Mouse (Mus musculus) urinary bladder, postnatal 36 days (tissue): ENCODE data around the gene Tram2.

Source experiments
- DNase-seq, 2 experiments: peaks; one replicate each; pipeline ENCODE4 v3.0.0; 2022; ENCODE audit warnings: low spot score in 2 of 2, mixed read lengths in 1 of 2

Gene Tram2

DNA sequence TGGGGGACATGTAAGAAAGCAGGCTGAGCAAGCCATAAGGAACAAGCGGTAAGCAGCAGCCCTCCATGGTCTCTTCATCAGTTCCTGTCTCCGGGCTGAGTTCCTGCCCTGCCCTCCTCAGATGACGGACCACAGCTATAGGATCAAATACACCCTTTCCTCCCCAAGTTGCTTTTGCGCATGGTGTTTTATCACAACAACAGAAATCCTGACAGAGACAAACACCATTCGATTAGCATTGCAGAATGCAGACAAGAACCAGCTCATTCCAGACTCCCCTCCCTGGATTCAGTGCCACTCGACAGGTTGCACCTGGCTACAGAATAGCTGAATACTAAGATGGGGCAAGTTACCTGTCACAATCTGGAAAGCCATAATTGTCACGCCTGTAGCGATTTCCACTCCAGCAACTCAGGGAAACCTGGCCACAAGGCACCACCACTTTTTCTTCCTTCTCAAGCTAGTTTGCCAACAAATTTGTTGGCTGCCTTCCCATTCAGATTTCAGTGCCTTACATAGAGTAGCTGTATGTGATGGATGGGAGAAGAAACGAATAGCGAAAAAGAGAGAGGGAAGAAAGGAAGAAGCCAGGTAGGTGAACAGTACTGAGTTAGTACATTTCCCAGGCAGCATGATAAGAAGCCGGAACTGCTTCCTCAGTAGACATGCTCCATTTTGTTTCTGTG is 11.3 kb downstream of the Tram2 start:
- no peak for DNase-seq

DNA sequence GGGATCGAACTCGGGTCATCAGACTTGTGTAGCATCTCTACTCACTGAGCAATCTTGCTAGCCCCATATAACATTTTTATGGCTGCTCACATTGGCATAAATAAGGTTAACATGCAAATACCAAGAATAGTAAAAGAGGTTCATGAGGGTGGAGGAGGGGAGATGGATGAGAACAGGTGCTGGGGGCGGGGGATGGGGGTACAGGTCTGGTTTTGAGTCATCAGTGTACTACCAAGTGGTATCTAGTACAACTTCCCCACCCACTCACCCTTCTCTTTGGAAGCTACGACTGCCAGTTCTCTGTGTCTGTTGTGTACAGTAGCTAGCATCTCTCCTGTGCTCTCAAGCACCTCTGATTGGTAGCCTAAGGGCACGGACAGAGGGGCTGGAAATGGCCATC is 14.9 kb downstream of the Tram2 start:
- no peak for DNase-seq

- no peak for DNase-seq
Measured at GRCm38 (mm10) chr1:21059385-21060109, 19.5 kb downstream of the Tram2 start.

- peak in 1 of 2 experiments; percentile 28 for DNase-seq
Measured at GRCm38 (mm10) chr1:21053009-21053408, 26.0 kb downstream of the Tram2 start.

- peak in 1 of 2 experiments; percentile 42 for DNase-seq
Measured at GRCm38 (mm10) chr1:21052608-21053007, 26.4 kb downstream of the Tram2 start.

GRCm38 (mm10) chr1:21052132-21052545 is 26.9 kb downstream of the Tram2 start:
- no peak for DNase-seq

GRCm38 (mm10) chr1:21049005-21049404 is 30.0 kb downstream of the Tram2 start:
- DNase-seq, result no peak

DNA sequence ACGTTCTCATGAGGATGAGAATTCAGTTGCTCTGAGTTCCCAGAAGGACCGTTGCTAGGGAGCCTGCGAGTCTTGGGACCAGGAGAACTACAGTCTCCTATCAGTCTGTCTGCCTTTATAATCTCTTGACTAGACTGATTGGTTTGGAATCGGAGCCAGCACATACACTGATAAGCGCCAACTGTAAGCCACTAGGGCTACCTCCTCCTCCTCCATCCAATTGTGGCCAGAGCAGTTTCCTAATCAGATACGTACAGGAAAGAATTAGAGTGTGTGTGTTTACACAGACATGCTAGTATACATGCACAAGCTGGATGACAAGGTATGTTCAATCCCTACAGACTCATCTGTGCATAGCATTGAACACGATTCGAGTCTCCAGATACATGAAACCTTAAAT is 30.6 kb downstream of the Tram2 start:
- no peak for DNase-seq

- no peak for DNase-seq
Measured at GRCm38 (mm10) chr1:21042461-21042860, 36.6 kb downstream of the Tram2 start.

GRCm38 (mm10) chr1:21040610-21041326 is 38.3 kb downstream of the Tram2 start:
- DNase-seq, result no peak

DNA sequence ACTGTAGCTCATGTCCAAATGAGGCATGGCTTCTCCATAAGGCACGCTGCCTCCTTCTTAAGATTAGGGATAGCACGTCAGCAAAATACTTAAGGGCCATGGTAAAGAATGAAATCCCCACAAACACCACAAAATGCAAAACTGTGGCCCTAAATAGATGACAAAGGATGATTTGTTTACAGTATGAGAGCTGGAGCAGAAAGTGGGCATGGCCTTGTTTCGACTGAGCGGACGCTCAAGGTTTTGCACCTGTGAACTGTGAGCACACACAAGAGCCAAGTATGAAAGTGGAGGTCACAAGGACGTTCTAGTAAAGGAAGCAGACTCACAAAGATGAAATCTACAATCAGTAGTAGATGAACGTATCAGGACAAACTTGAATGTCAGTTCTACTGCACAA is 38.9 kb downstream of the Tram2 start:
- no peak for DNase-seq

GRCm38 (mm10) chr1:21039564-21039963 is 39.5 kb downstream of the Tram2 start:
- DNase-seq, result no peak

- no peak for DNase-seq
Measured at GRCm38 (mm10) chr1:21037881-21038601, 41.0 kb downstream of the Tram2 start.

GRCm38 (mm10) chr1:21035878-21036277 is 43.2 kb downstream of the Tram2 start:
- DNase-seq, result no peak

- DNase-seq, result no peak
Measured at GRCm38 (mm10) chr1:21033792-21034119, 45.3 kb downstream of the Tram2 start.

DNA sequence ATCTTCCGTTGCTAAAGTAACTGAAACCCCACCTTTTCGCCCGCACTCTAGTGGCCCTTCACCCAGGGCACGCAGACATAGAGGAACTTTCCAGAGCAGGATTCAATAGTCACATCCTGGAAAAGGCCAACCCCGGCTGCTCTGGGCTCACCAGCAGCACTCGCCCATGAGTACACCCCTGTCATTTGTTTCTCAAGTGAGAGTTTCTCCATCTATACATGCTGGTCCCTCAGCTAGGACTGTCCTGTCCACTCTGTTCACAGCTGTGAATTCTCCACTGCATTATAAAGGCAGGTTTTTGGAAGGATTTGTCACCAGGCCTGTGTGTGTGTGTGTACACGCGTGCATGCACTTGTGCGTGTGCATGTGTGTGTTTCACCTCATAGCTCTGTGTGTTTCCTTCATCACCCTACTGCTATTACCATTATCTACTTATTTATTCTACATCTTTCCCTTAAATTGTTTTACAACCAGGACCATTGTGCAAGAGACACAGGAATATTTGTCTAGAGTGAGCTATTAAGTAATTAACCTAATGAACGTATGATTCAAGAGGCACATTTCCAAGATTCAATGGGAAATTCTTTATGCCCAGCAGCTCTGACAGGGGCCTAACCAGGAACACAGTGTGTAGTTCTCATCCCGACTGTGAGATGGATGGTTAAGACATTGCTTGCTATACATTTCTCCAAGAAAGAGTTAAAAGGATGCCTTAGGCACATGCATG is 45.8 kb downstream of the Tram2 start:
- no peak for DNase-seq

DNA sequence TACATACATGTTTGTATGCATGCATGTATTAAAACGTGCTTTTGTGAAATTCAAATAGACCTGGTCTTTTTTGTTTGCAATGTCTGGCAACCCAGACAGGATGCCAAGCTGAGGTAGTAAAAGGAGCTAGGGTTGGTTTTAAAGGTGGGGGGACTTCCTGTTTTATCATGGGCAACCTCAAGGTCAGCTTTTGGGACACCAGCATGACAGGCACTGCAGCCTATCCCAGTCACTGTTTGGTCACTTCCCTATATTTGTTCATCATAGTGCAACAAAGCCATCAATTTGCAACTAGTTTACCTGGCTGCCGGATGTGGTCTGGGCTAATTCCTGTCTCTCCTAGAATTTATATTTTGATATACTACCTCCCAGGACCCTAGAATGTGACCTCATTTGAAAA is 47.4 kb downstream of the Tram2 start:
- DNase-seq, result no peak

DNA sequence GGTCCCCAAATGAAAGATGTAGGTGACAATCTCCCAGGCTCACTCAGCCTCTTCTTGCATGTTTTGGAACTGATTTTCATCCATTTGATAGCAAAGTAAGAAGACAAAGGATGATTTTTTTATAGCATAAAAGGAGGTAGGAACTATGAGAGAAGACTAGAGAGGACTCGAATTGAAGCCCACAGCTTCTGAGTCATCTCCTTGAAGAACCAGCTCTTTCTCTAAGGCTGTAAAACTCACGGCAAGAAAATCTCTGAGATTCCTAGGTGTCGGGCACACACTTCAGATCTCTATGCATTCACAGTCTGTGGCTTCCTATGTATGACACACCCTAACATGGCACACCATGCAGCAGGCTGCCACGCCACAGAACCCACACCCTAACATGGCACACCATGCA is 50.0 kb downstream of the Tram2 start:
- no peak for DNase-seq

DNA sequence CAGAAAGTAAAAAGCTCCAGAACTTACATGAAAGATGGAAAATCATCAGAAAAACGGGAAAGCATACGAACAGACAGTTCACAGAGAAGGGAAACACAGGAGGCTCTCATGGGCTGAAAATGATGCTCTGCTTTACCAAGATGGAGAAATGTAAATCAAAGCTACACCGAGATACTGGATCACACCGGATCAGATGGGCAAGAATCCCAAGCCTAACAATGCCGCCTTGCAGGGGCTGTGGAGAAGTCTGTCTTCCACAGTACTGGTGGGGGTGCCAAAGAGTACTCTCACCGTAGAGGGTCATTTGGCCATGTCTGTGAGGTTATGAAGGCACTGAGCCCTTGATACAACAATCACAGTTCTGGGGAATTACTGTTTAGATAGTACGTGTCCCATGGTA is 52.5 kb downstream of the Tram2 start:
- no peak for DNase-seq

DNA sequence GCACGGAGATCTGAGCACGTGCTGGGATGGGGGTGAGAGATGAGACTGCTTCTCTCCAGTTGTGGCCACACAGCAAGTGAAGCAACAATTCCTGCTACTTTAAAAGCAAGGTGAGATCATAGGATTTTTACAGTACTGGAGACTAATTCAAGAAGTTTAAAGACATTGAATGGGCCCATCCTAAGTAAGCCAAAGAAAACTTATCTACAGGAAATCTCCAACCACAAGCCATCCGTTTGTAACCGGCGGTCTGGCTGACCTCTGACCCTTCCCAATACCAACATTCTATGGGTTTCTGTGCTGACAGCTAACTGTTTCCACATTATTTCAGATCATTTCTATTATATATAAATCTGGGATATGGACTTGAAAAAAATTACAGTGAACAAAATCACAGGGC is 53.8 kb downstream of the Tram2 start:
- no peak for DNase-seq

- no peak for DNase-seq
Measured at GRCm38 (mm10) chr1:21023101-21023500, 55.9 kb downstream of the Tram2 start.

- DNase-seq, result peak; percentile 74 to 84
Measured at GRCm38 (mm10) chr1:21014463-21014862, 64.6 kb downstream of the Tram2 start.
